Mouse (Mus musculus) olfactory bulb, adult 2 months (tissue): ENCODE results near the gene Xrcc4. TPM values are rescaled to one million over a fixed set of nuclear protein-coding genes. Genes with fewer than 3 reads are reported as not detected.

Experiments
- H3K27ac ChIP-seq: fragments of 200-500 bp; 2 replicates; pipeline ENCODE4 v1.5.1; 2012; ENCODE audit warnings: low read depth, low read length; ENCODE audit not compliant: insufficient read depth
- H3K4me1 ChIP-seq: fragments of 200-500 bp; 2 replicates; pipeline ENCODE4 v1.6.1; 2012; ENCODE audit warnings: low read length; ENCODE audit not compliant: control insufficient read depth, insufficient read depth
- H3K4me3 ChIP-seq: fragments of 200-500 bp; 2 replicates; pipeline ENCODE4 v1.5.1; 2012; ENCODE audit warnings: mild to moderate bottlenecking, low read depth, low read length, moderate library complexity; ENCODE audit not compliant: insufficient read depth
- CTCF ChIP-seq: fragments of 200-500 bp; IDR thresholded peaks from 2 replicates; pipeline ENCODE4 v1.5.1; 2012; ENCODE audit warnings: low read depth, mild to moderate bottlenecking, low read length, moderate library complexity; ENCODE audit not compliant: insufficient read depth
- POLR2A ChIP-seq: fragments of 200-500 bp; IDR thresholded peaks from 2 replicates; pipeline ENCODE4 v1.6.1; 2012; ENCODE audit warnings: mild to moderate bottlenecking, low read depth, low read length, moderate library complexity; ENCODE audit not compliant: insufficient read depth
- WGBS: fragments of 180-500 bp; shearing (Covaris S2); methylation state at CpG from one replicate; pipeline ENCODE4 v1.1.7; 2018; 5-methylcytosine and 5-hydroxymethylcytosine counted together
- polyA plus RNA-seq: library from polyadenylated mRNA; stranded (reverse); fragments of >200 nt; gene quantifications from 2 replicates; pipeline ENCODE4 v1.2.4, GENCODE M21; 2012; ENCODE audit warnings: low replicate concordance; ENCODE audit not compliant: missing spikeins, insufficient read depth, insufficient read length

The Xrcc4 gene
- polyA plus RNA-seq, 1 experiment = not detected

- Histone ChIP-seq H3K4me3 (no peak overlapping the region), H3K27ac (no peak overlapping the region), H3K4me1 (no peaks in the 10 kb centered on the region)
- TF ChIP-seq POLR2A (no peak), CTCF (no peak)
These were observed 280.4 kb downstream of the Xrcc4 start for GRCm38 (mm10) chr13:89809024-89809423.

- no peak for TF ChIP-seq CTCF
- H3K4me1 ChIP-seq = no peaks in the 10 kb centered on the region
- 84% methylated on average over 2 of the region's 2 CpGs for WGBS
These were observed 287.5 kb downstream of the Xrcc4 start for GRCm38 (mm10) chr13:89801901-89802300.

GRCm38 (mm10) chr13:89797721-89798120 is 291.7 kb downstream of the Xrcc4 start:
- H3K4me3 ChIP-seq = no peak overlapping the region
- TF ChIP-seq POLR2A (no peak), CTCF (no peak)
- 59% methylated on average over 3 of the region's 3 CpGs for WGBS
- H3K4me1 ChIP-seq = no peaks in the 10 kb centered on the region
- no peak overlapping the region for H3K27ac ChIP-seq

More at GRCm38 (mm10) chr13:89801901-89802300, 287.5 kb downstream of the Xrcc4 start:
- H3K4me3 ChIP-seq = no peak overlapping the region
- no peak overlapping the region for H3K27ac ChIP-seq

GRCm38 (mm10) chr13:89791475-89791874 is 297.9 kb downstream of the Xrcc4 start:
- no peaks in the 10 kb centered on the region for H3K4me1 ChIP-seq
- no peak overlapping the region for H3K4me3 ChIP-seq
- TF ChIP-seq CTCF = no peak
- no peak for TF ChIP-seq POLR2A
- WGBS = 46% methylated on average over 5 of the region's 5 CpGs
- no peak overlapping the region for H3K27ac ChIP-seq

GRCm38 (mm10) chr13:89782886-89783285 is 306.5 kb downstream of the Xrcc4 start:
- Histone ChIP-seq H3K4me1 (no peaks in the 10 kb centered on the region), H3K27ac (no peak overlapping the region), H3K4me3 (no peak overlapping the region)
- TF ChIP-seq CTCF (no peak), POLR2A (no peak)
- WGBS = 44% methylated on average over 2 of the region's 2 CpGs

GRCm38 (mm10) chr13:89780276-89780675 is 309.1 kb downstream of the Xrcc4 start:
- Histone ChIP-seq H3K27ac (no peak overlapping the region), H3K4me1 (no peaks in the 10 kb centered on the region), H3K4me3 (no peak overlapping the region)
- TF ChIP-seq POLR2A (no peak), CTCF (no peak)
- 64% methylated on average over 3 of the region's 3 CpGs for WGBS

GRCm38 (mm10) chr13:89779208-89779911 is 310.0 kb downstream of the Xrcc4 start:
- 56% methylated on average over 7 of the region's 7 CpGs for WGBS
- no peak overlapping the region for H3K4me3 ChIP-seq
- no peaks in the 10 kb centered on the region for H3K4me1 ChIP-seq
- H3K27ac ChIP-seq = no peak overlapping the region
- TF ChIP-seq POLR2A = no peak
- no peak for TF ChIP-seq CTCF

- WGBS = 63% methylated on average over 1 of the region's 1 CpGs
- Histone ChIP-seq H3K4me1 (no peaks in the 10 kb centered on the region), H3K27ac (no peak overlapping the region), H3K4me3 (no peak overlapping the region)
- TF ChIP-seq CTCF (no peak), POLR2A (no peak)
These were observed 311.6 kb downstream of the Xrcc4 start for GRCm38 (mm10) chr13:89777764-89778163.

- no peaks in the 10 kb centered on the region for H3K4me1 ChIP-seq
- H3K4me3 ChIP-seq = no peak overlapping the region
- WGBS = 82% methylated on average over 1 of the region's 1 CpGs
- no peak overlapping the region for H3K27ac ChIP-seq
- no peak for TF ChIP-seq CTCF
These were observed 312.3 kb downstream of the Xrcc4 start for GRCm38 (mm10) chr13:89777146-89777545.

GRCm38 (mm10) chr13:89766551-89766950 is 322.9 kb downstream of the Xrcc4 start:
- no peaks in the 10 kb centered on the region for H3K4me1 ChIP-seq
- 69% methylated on average over 1 of the region's 1 CpGs for WGBS
- no peak overlapping the region for H3K4me3 ChIP-seq
- TF ChIP-seq POLR2A = no peak
- no peak for TF ChIP-seq CTCF
- no peak overlapping the region for H3K27ac ChIP-seq
